7 mouse cellular contexts compared by ENCODE assay signal in genomic region chr14:100282651-100283050, GRCm38 (mm10). TPM values are rescaled to one million over a fixed set of nuclear protein-coding genes. Genes with fewer than 3 reads are reported as not detected.
A peak's percentile ranks its signal among the peaks of the same experiment; 100 is the strongest.
DNase-seq lines count a peak whose midpoint lies in the region; ATAC-seq lines count a peak whose summit lies in the region.

No protein-coding gene starts in this region.

- 14% methylated on average over 7 of the region's 7 CpGs for WGBS in neural tube, embryonic 11.5 days
- WGBS in forebrain, embryonic 15.5 days: 2% methylated on average over 7 of the region's 7 CpGs
- WGBS in liver, embryonic 13.5 days (ENCODE audit: insufficient replicate concordance): 5% methylated on average over 7 of the region's 7 CpGs

- no peaks in the 10 kb centered on the region for H3K36me3 ChIP-seq in neural tube, embryonic 11.5 days (ENCODE audit: control insufficient read depth, insufficient read depth, low read length)
- 0 out of 2 replicates have a peak, but pooled peaks cover 3% of the 10 kb centered on the region for H3K36me3 ChIP-seq in forebrain, embryonic 15.5 days
- H3K36me3 ChIP-seq in liver, embryonic 13.5 days: peaks cover 4% of the 10 kb centered on the region; the same call in 1 of the 2 replicates

- peak overlapping the region; percentile 37; the same call in 1 of the 2 replicates for H3K9ac ChIP-seq in neural tube, embryonic 11.5 days (ENCODE audit: low read length)
- H3K9ac ChIP-seq in forebrain, embryonic 15.5 days (replicated peaks): peak overlapping the region; percentile 94
- H3K9ac ChIP-seq in liver, embryonic 13.5 days: no peak overlapping the region; the same call in 1 of the 2 replicates

- H3K4me2 ChIP-seq in neural tube, embryonic 11.5 days (ENCODE audit: low read depth): peak overlapping the region; percentile 92
- H3K4me2 ChIP-seq in forebrain, embryonic 15.5 days (replicated peaks): peak overlapping the region; percentile 95
- peak overlapping the region; percentile 66; the same call in 1 of the 2 replicates for H3K4me2 ChIP-seq in liver, embryonic 13.5 days

- H3K9me3 ChIP-seq in neural tube, embryonic 11.5 days (ENCODE audit: control insufficient read depth, low read length): no peaks in the 10 kb centered on the region
- H3K9me3 ChIP-seq in forebrain, embryonic 15.5 days: no peaks in the 10 kb centered on the region
- no peaks in the 10 kb centered on the region for H3K9me3 ChIP-seq in liver, embryonic 13.5 days (replicated peaks)

- H3K27me3 ChIP-seq in neural tube, embryonic 11.5 days (ENCODE audit: control insufficient read depth, insufficient read depth, low read length): no peaks in the 10 kb centered on the region
- H3K27me3 ChIP-seq in forebrain, embryonic 15.5 days: no peaks in the 10 kb centered on the region
- peaks cover 49% of the 10 kb centered on the region for H3K27me3 ChIP-seq in liver, embryonic 13.5 days

- ATAC-seq in neural tube, embryonic 11.5 days (ENCODE audit: insufficient read depth, low FRiP score, low TSS enrichment): no peak
- ATAC-seq in forebrain, embryonic 15.5 days (replicated peaks): no peak
- no peak for ATAC-seq in liver, embryonic 13.5 days (ENCODE audit: low read depth)

- no peak for DNase-seq in neural tube, embryonic 11.5 days (ENCODE audit: low spot score)
- no peak for DNase-seq in neural tube, embryonic 10.5 days (ENCODE audit: extremely low spot score, low spot score)
- DNase-seq in liver, embryonic 13.5 days: no peak
- no peak for DNase-seq in Muller cell, postnatal 12 days (ENCODE audit: inconsistent ontology term)
- DNase-seq in frontal cortex, postnatal 36 days (ENCODE audit: low spot score in 2 of 2): no peak
- no peak for DNase-seq in adrenal gland, postnatal 4 days (ENCODE audit: low spot score in 2 of 2)

- peaks cover 5% of the 10 kb centered on the region; the same call in 1 of the 2 replicates for H3K4me1 ChIP-seq in neural tube, embryonic 11.5 days (ENCODE audit: control insufficient read depth, insufficient read depth, low read length)
- H3K4me1 ChIP-seq in forebrain, embryonic 15.5 days: peaks cover 35% of the 10 kb centered on the region
- H3K4me1 ChIP-seq in liver, embryonic 13.5 days (replicated peaks): 0 out of 2 replicates have a peak, but pooled peaks cover 2% of the 10 kb centered on the region

- H3K27ac ChIP-seq in neural tube, embryonic 11.5 days (ENCODE audit: low read depth, low read length): no peak overlapping the region
- peak overlapping the region; percentile 99 for H3K27ac ChIP-seq in forebrain, embryonic 15.5 days (replicated peaks)
- no peak overlapping the region for H3K27ac ChIP-seq in liver, embryonic 13.5 days

- H3K4me3 ChIP-seq in neural tube, embryonic 11.5 days (ENCODE audit: low read depth, low read length): peak overlapping the region; percentile 42
- peak overlapping the region; percentile 63 for H3K4me3 ChIP-seq in forebrain, embryonic 15.5 days
- peak overlapping the region; percentile 57; the same call in 1 of the 2 replicates for H3K4me3 ChIP-seq in liver, embryonic 13.5 days (replicated peaks)

RNA-seq across cellular contexts. Expression of gene Klf12, which starts 1.8 kb away (rescaled TPM):
- 26.8 and 33.8 TPM in 2 replicates for polyA plus RNA-seq in neural tube, embryonic 11.5 days (2014; fragmentation: Nextera tagmentation; extraction: Ambion mirVana)
- polyA plus RNA-seq in forebrain, embryonic 15.5 days (2015; fragmentation: Nextera tagmentation; extraction: Ambion mirVana): 42.8 and 45.1 TPM in 2 replicates
- polyA plus RNA-seq in liver, embryonic 13.5 days (2015; fragmentation: Nextera tagmentation; extraction: Ambion mirVana): 4.1 and 6.3 TPM in 2 replicates
- total RNA-seq in adrenal gland, postnatal 4 days (2021): 10 to 100 TPM; 31.3 to 34.4 TPM
